Mouse (Mus musculus) heart, embryonic 16.5 days (tissue): ENCODE measurements at regions not wholly inside any gene's neighbourhood (a gene's known extent, or its start where the extent isn't known, plus 50 kb on each side); places are given as distances from the start of the nearest gene placed in this dataset.

Experiments used
- ATAC-seq: fragments of 200-750 bp; cut with Nextera tagmentation; replicated peaks from 2 replicates; pipeline ENCODE4 v1.8.0; 2017; ENCODE audit warnings: moderate number of reproducible peaks; ENCODE audit not compliant: insufficient read depth, low FRiP score; ENCODE audit errors: extremely low read depth
- H3K27ac ChIP-seq: fragments of 300-500 bp; sonication (generic); 2 replicates; pipeline ENCODE4 v1.5.1; 2014; ENCODE audit warnings: mild to moderate bottlenecking, low read length, control low read depth, moderate library complexity
- H3K27me3 ChIP-seq: fragments of 300-500 bp; sonication (generic); 2 replicates; pipeline ENCODE4 v1.6.1; 2014; ENCODE audit warnings: low read length, mixed read lengths; ENCODE audit not compliant: control insufficient read depth, insufficient read depth
- H3K36me3 ChIP-seq: fragments of 300-500 bp; sonication (generic); 2 replicates; pipeline ENCODE4 v1.6.1; 2014; ENCODE audit not compliant: control insufficient read depth, insufficient read depth
- H3K4me1 ChIP-seq: fragments of 300-500 bp; sonication (generic); 2 replicates; pipeline ENCODE4 v1.6.1; 2014; ENCODE audit warnings: low read length, mixed read lengths; ENCODE audit not compliant: control insufficient read depth, insufficient read depth
- H3K4me2 ChIP-seq: fragments of 300-500 bp; sonication (generic); 2 replicates; pipeline ENCODE4 v1.6.1; 2014; ENCODE audit warnings: low read depth, mild to moderate bottlenecking, control low read depth, low read length
- H3K4me3 ChIP-seq: fragments of 300-500 bp; sonication (generic); 2 replicates; pipeline ENCODE4 v1.5.1; 2014; ENCODE audit warnings: mild to moderate bottlenecking, control low read depth, low read length
- H3K9ac ChIP-seq: fragments of 300-500 bp; sonication (generic); 2 replicates; pipeline ENCODE4 v1.6.1; 2014; ENCODE audit warnings: low read length, control low read depth
- H3K9me3 ChIP-seq: fragments of 300-500 bp; sonication (generic); replicated peaks from 2 replicates; pipeline ENCODE4 v1.6.1; 2016; ENCODE audit warnings: low read length; ENCODE audit not compliant: control insufficient read depth
- WGBS: fragments of 180-500 bp; shearing (Covaris S2); extraction: QIAGEN DNeasy Blood & Tissue Kit; methylation state at CpG from one replicate; pipeline ENCODE4 v1.1.7; 2014; 5-methylcytosine and 5-hydroxymethylcytosine counted together

- 37% methylated on average over 1 of the region's 1 CpGs for WGBS
- Histone ChIP-seq H3K27me3 (no peaks in the 10 kb centered on the region), H3K4me3 (no peak overlapping the region), H3K4me2 (no peak overlapping the region), H3K27ac (no peak overlapping the region), H3K4me1 (no peaks in the 10 kb centered on the region), H3K36me3 (no peaks in the 10 kb centered on the region), H3K9ac (no peak overlapping the region), H3K9me3 (no peaks in the 10 kb centered on the region)
- no peak for ATAC-seq
Observed at GRCm38 (mm10) chr14:111285981-111286380, 388.9 kb upstream of the Slitrk5 start.

- no peak for ATAC-seq
- Histone ChIP-seq H3K27me3 (no peaks in the 10 kb centered on the region), H3K36me3 (no peaks in the 10 kb centered on the region), H3K9me3 (no peaks in the 10 kb centered on the region), H3K4me3 (no peak overlapping the region), H3K4me1 (no peaks in the 10 kb centered on the region), H3K27ac (no peak overlapping the region), H3K4me2 (no peak overlapping the region), H3K9ac (no peak overlapping the region)
- 80% methylated on average over 3 of the region's 3 CpGs for WGBS
Observed at GRCm38 (mm10) chr14:111295521-111295920, 379.4 kb upstream of the Slitrk5 start.

GRCm38 (mm10) chr14:111297796-111298195 lies 377.1 kb upstream of the Slitrk5 start:
- Histone ChIP-seq H3K4me1 (no peaks in the 10 kb centered on the region), H3K36me3 (no peaks in the 10 kb centered on the region), H3K27ac (no peak overlapping the region), H3K4me2 (no peak overlapping the region), H3K4me3 (no peak overlapping the region), H3K9me3 (no peaks in the 10 kb centered on the region), H3K9ac (no peak overlapping the region), H3K27me3 (no peaks in the 10 kb centered on the region)
- no peak for ATAC-seq

- no peak overlapping the region for H3K9ac ChIP-seq
- no peaks in the 10 kb centered on the region for H3K4me1 ChIP-seq
- H3K27ac ChIP-seq = no peak overlapping the region
- no peak overlapping the region for H3K4me2 ChIP-seq
- WGBS = 78% methylated on average over 3 of the region's 3 CpGs
- H3K36me3 ChIP-seq = no peaks in the 10 kb centered on the region
- no peak for ATAC-seq
- H3K4me3 ChIP-seq = no peak overlapping the region
- no peaks in the 10 kb centered on the region for H3K9me3 ChIP-seq
- H3K27me3 ChIP-seq = no peaks in the 10 kb centered on the region
Observed at GRCm38 (mm10) chr14:111330570-111330969, 344.3 kb upstream of the Slitrk5 start.

GRCm38 (mm10) chr14:111353518-111353917 lies 321.4 kb upstream of the Slitrk5 start:
- Histone ChIP-seq H3K9ac (no peak overlapping the region), H3K4me1 (no peaks in the 10 kb centered on the region), H3K4me3 (no peak overlapping the region), H3K4me2 (no peak overlapping the region), H3K9me3 (no peaks in the 10 kb centered on the region), H3K36me3 (no peaks in the 10 kb centered on the region), H3K27ac (no peak overlapping the region), H3K27me3 (no peaks in the 10 kb centered on the region)
- no peak for ATAC-seq
- 74% methylated on average over 5 of the region's 5 CpGs for WGBS

- H3K4me2 ChIP-seq = no peak overlapping the region
- no peak for ATAC-seq
- 50% methylated on average over 1 of the region's 1 CpGs for WGBS
- H3K36me3 ChIP-seq = no peaks in the 10 kb centered on the region
- no peak overlapping the region for H3K4me3 ChIP-seq
- H3K27me3 ChIP-seq = no peaks in the 10 kb centered on the region
- H3K9me3 ChIP-seq = no peaks in the 10 kb centered on the region
- no peak overlapping the region for H3K9ac ChIP-seq
- no peak overlapping the region for H3K27ac ChIP-seq
- H3K4me1 ChIP-seq = no peaks in the 10 kb centered on the region
Observed at GRCm38 (mm10) chr14:111396803-111397202, 278.1 kb upstream of the Slitrk5 start.

- no peaks in the 10 kb centered on the region for H3K36me3 ChIP-seq
- no peak for ATAC-seq
- H3K27ac ChIP-seq = no peak overlapping the region
- no peaks in the 10 kb centered on the region for H3K4me1 ChIP-seq
- no peaks in the 10 kb centered on the region for H3K9me3 ChIP-seq
- no peak overlapping the region for H3K4me3 ChIP-seq
- H3K27me3 ChIP-seq = no peaks in the 10 kb centered on the region
- H3K9ac ChIP-seq = no peak overlapping the region
- 53% methylated on average over 3 of the region's 3 CpGs for WGBS
- no peak overlapping the region for H3K4me2 ChIP-seq
Observed at GRCm38 (mm10) chr14:111400809-111401208, 274.1 kb upstream of the Slitrk5 start.

GRCm38 (mm10) chr14:111402538-111402937 lies 272.4 kb upstream of the Slitrk5 start:
- H3K9ac ChIP-seq = no peak overlapping the region
- no peak for ATAC-seq

GRCm38 (mm10) chr14:111403555-111403954 lies 271.3 kb upstream of the Slitrk5 start:
- H3K4me1 ChIP-seq = no peaks in the 10 kb centered on the region
- 19% methylated on average over 1 of the region's 1 CpGs for WGBS
- H3K27ac ChIP-seq = no peak overlapping the region
- H3K27me3 ChIP-seq = no peaks in the 10 kb centered on the region
- no peak overlapping the region for H3K4me3 ChIP-seq
- H3K36me3 ChIP-seq = no peaks in the 10 kb centered on the region
- H3K9me3 ChIP-seq = no peaks in the 10 kb centered on the region
- no peak overlapping the region for H3K4me2 ChIP-seq
- H3K9ac ChIP-seq = no peak overlapping the region
- no peak for ATAC-seq

More at GRCm38 (mm10) chr14:111402538-111402937, 272.4 kb upstream of the Slitrk5 start:
- no peak overlapping the region for H3K27ac ChIP-seq
- no peaks in the 10 kb centered on the region for H3K36me3 ChIP-seq
- WGBS = 85% methylated on average over 1 of the region's 1 CpGs
- H3K4me2 ChIP-seq = no peak overlapping the region
- no peaks in the 10 kb centered on the region for H3K4me1 ChIP-seq
- H3K4me3 ChIP-seq = no peak overlapping the region
- no peaks in the 10 kb centered on the region for H3K27me3 ChIP-seq
- no peaks in the 10 kb centered on the region for H3K9me3 ChIP-seq

GRCm38 (mm10) chr14:111413543-111413942 lies 261.4 kb upstream of the Slitrk5 start:
- Histone ChIP-seq H3K4me2 (no peak overlapping the region), H3K9me3 (no peaks in the 10 kb centered on the region), H3K27me3 (no peaks in the 10 kb centered on the region), H3K36me3 (no peaks in the 10 kb centered on the region), H3K27ac (no peak overlapping the region), H3K4me3 (no peak overlapping the region), H3K4me1 (no peaks in the 10 kb centered on the region), H3K9ac (no peak overlapping the region)
- ATAC-seq = no peak
- WGBS = 79% methylated on average over 3 of the region's 3 CpGs
